Mouse (Mus musculus): Measurements from ENCODE around the gene Prss32.
"Not testable (repeated sequence)": the region's sequence is repeated elsewhere in the genome, so short reads cannot be mapped to it uniquely, and the experiment has no call there.

The Prss32 gene

GRCm38 (mm10) chr17:23841145-23841544 lies 2.5 kb upstream of the Prss32 start:
- peak; percentile 57 to 73 for DNase-seq (ENCODE audit: low read depth in 2 of 2, low spot score in 2 of 2)

GRCm38 (mm10) chr17:23843141-23843811 lies 379 bp upstream of the Prss32 start:
- DNase-seq (ENCODE audit: low read depth in 2 of 2, low spot score in 2 of 2): no peak

DNA sequence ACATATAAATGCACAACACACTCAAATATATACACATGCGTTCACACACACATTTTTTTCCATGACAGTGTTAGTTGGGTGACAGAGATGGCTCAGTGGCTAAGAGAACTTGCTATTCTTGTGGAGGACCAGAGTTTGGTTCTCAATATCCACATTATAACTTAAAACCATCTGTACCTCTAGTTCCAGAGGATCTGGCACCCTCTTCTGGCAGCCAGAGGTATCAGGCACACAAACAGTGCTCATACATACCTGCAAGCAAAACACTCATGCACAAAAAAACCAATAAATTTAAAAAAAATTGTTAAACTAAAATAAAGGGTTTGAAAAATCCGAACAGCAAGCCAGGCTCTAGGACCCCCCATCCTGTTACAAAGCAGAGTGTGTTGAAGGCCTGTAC lies 6.4 kb downstream of the Prss32 start:
- DNase-seq (ENCODE audit: low read depth in 2 of 2, low spot score in 2 of 2): no peak

DNA sequence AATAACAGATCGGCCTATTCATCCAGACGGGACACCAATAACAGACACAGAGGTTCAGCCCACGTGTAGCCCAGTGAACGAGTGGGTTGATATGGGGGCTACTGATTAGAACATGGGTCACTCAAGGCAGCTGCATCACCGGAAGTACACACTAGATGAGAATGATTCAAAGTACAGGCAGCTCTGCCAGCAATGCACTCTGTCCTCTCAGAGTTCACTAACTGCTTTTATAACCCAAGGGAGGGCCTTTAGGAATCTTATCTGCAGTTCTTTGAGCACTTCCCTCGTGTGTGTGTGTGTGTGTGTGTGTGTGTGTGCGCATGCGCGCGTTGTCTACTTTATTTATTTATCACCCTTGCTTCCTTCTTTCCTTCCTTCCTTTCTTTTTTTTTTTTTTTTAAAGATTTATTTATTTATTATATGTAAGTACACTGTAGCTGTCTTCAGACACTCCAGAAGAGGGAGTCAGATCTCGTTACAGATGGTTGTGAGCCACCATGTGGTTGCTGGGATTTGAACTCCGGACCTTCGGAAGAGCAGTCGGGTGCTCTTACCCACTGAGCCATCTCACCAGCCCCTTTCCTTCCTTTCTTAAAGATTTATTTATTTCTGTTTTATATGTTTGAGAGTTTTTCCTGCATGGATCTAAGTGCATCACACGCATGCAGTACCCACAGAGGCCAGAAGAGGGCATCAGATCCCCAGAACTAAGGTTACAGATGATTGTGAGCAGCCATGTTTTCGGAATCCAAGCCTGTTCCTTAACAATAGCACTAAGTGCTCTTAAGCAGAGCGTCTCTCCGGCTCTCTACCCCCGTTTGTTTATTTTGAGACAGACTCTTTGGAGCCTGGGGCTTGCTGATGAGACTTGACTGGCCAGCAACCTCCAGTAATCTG lies 7.4 kb downstream of the Prss32 start:
- DNase-seq (ENCODE audit: low read depth in 2 of 2, low spot score in 2 of 2): peak; percentile 45 to 71

- DNase-seq (ENCODE audit: low read depth in 2 of 2, low spot score in 2 of 2): no peak
These were observed 9.6 kb downstream of the Prss32 start for GRCm38 (mm10) chr17:23853292-23853691.

- no peak for DNase-seq (ENCODE audit: low read depth in 2 of 2, low spot score in 2 of 2)
These were observed 10.6 kb downstream of the Prss32 start for GRCm38 (mm10) chr17:23854229-23854765.

GRCm38 (mm10) chr17:23857193-23857592 lies 13.5 kb downstream of the Prss32 start:
- DNase-seq (ENCODE audit: low read depth in 2 of 2, low spot score in 2 of 2): no peak

DNA sequence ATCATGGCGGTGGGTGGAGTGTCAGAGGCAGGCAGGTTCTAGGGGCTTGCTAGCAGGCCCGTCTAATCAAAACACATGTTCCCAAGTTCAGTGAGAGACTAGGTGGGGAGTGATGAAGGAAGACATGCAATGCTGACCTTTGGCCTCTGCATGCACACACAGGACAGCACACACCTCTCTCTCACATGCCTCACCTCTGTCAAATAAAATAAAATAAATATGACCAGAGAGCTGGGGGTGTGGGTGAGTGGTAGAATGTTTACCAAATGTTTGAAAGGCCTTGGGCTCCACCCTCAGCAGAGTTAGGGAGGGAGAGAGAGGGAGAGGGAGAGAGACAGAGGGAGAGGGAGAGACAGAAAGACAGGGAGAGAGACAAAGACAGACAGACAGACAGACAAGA lies 14.3 kb downstream of the Prss32 start:
- DNase-seq (ENCODE audit: low read depth in 2 of 2, low spot score in 2 of 2): no peak

- DNase-seq (ENCODE audit: low read depth in 2 of 2, low spot score in 2 of 2): no peak
These were observed 19.3 kb downstream of the Prss32 start for GRCm38 (mm10) chr17:23862926-23863325.

DNA sequence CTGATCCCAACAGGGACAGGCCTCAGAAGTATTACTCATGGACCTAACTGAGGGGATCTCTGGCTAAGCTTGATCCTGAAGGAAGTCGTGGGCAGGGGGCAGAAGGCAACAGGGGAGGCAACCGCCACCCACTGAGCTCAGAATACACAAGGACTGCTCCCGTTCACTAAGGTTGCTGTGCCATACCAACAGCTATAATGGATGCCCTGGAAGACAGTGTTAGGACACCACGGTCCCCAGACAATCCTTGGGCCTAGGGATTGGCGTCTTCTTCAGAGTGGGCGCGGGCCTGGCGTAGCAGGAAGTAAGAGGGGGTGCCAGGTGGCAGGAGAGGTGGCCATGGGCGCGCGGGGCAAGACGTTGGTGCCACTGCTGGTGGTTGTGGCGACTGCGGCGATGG lies 24.1 kb downstream of the Prss32 start, which contains the start of gene Prss21:
Gene Prss21, plus strand, starts transcription at position 301 of the 400 bp plus-strand sequence.
- no peak for DNase-seq (ENCODE audit: low read depth in 2 of 2, low spot score in 2 of 2)

GRCm38 (mm10) chr17:23868513-23868912 lies 24.9 kb downstream of the Prss32 start:
- DNase-seq (ENCODE audit: low read depth in 2 of 2, low spot score in 2 of 2): no peak

- DNase-seq (ENCODE audit: low read depth in 2 of 2, low spot score in 2 of 2): no peak
These were observed 30.5 kb downstream of the Prss32 start for GRCm38 (mm10) chr17:23873884-23874856.

DNA sequence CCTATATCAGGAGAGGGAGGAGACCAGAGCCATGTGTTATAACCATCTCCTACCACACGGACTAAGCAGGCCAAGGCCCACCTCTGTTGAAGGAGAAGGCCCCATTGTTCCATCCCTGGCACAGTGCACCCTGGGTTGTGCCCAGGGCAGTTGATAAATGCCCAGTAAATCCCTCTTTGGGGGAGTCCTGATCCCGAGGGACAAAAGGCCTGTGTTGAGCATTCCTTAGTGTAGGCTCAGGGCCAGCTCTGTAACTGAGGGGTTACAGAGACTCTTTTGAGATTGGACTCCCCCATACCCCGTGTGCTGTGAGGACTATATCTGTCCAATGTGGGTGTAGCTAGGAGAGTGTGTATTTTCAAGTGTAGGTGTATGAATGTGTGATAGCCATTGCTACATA lies 33.1 kb downstream of the Prss32 start:
- DNase-seq (ENCODE audit: low read depth in 2 of 2, low spot score in 2 of 2): no peak

GRCm38 (mm10) chr17:23877166-23877565 lies 33.5 kb downstream of the Prss32 start:
- DNase-seq (ENCODE audit: low read depth in 2 of 2, low spot score in 2 of 2): no peak

GRCm38 (mm10) chr17:23880576-23880975 lies 36.9 kb downstream of the Prss32 start, which contains the start of the genes Dcpp1 and Dcpp2:
Gene Dcpp1 (plus strand): TSS chr17:23880876.
Gene Dcpp2 (plus strand): TSS chr17:23880880.
- not testable (repeated sequence) for DNase-seq (ENCODE audit: low read depth in 2 of 2, low spot score in 2 of 2)

All from CD8-positive naive resting alpha-beta T cell, adult 2 months (primary cell).